Mouse (Mus musculus) adipocyte (in vitro differentiated cells): ENCODE results near the gene Ubac1.

Source experiments
- DNase-seq: peaks from one replicate; pipeline ENCODE4 v3.0.0-alpha.2; 2016; ENCODE audit warnings: low spot score

The Ubac1 gene

DNA sequence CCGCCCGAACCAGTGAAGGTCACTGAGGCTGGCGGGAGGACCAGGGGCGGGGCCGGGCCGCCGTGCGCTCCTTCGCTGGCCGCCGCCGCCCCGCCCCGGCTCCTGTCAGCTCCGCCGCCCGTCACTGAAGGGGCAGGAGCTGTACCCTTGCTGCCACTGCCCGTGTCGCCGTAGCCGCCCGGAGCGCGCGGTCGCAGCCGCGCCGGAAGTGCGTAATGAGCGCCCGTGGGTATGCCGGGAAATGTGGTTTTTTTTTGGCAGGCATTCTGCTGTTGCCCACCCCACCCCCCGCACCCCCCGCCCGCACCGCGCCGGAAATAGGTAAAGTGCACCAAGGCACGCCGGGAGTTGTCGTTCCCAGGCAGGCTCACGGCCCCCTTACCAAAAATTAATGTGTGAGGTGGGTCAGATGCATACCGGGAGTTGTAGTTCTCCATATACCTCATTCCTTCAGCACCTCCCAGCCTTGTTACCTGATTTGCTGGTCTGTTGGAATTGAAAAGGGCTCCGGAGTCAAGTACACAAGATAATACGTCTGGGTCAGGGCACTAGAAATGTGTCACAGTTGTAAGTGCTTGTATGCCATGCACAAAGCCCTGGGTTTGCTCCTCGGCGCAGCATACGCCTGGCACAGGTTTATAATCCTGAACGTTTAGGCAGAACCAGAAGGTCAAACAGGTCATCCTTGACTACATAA is at the start of gene Ubac1:
TSS of gene Ubac1 (minus strand) at position 187 of the 697 bp plus-strand sequence.
- peak; percentile 87 for DNase-seq

GRCm38 (mm10) chr2:26068592-26068991 is 47.0 kb upstream of the Ubac1 start:
- no peak for DNase-seq

GRCm38 (mm10) chr2:26068175-26068574 is 46.6 kb upstream of the Ubac1 start:
- DNase-seq, result peak; percentile 25

DNA sequence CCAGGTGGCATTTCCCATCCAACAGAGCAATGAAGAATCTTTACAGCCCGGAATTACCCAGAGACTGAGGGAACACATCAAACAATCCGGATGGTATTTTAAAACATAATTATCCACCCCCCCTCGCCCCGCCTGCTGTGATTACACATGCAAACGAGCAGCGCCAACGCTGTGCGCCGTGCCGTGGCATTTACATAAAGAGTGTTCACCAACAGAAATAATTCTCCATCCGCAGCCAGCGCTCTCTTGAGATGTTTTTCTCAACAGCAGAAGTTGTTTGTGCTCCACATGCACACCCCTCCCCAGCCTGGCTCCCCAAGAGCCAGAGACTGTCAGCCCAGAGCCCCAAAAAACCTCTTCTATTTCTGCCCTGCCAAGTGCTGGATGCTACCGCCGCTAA is 45.0 kb upstream of the Ubac1 start:
- no peak for DNase-seq

DNA sequence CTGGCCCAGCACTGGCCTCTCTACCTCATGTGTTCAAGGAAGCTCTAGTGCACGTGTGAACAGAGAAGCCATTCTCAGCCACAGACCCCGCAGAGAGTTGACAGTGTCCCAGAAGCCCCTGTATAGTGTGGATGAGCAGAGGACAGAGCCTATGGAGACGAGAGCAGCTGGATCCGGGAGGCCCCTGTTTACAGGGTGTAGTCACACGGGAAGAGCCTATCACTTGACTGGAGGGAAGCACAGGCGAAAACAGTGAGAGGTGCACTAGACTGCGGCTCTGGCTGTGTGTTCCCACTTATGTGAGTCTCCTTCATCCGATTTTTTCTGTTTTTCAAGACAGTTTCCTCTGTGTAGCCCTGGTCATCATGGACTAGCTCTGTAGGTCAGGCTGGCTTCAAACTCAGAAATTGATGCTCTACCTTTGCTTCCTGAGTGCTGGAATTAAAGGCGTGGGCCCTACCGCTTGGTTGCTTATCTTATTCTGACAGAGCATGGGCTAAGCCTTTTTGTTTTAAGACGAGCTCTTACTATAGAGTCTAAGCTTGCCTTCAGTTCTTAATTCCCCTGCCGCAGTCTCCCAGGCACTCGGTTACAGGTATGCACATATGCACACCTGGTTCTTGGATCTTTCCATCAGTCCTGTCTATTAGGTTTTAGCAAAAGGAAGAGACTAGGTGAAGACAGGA is 41.3 kb upstream of the Ubac1 start:
- DNase-seq, result no peak

DNA sequence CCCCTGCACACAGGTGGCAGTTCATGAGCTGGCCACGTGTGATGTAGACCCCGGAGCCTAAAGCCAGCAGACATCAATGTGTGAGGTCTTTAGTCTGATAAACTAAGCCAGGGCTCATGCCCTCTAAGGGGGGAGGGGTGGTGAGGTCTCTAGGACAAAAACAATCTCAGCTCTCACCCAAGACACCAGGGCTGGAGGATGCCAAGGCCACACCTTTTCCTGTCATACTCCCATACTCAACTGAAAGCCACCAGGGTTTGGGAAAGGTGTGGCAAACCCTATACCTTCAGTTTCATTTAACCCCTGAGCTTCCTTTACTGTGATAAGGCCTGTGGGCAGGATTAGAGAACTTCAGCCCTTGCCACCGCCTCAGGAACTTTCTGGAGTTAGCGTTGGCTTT is 40.7 kb upstream of the Ubac1 start:
- DNase-seq, result no peak

GRCm38 (mm10) chr2:26061018-26061666 is 39.6 kb upstream of the Ubac1 start:
- DNase-seq, result no peak

DNA sequence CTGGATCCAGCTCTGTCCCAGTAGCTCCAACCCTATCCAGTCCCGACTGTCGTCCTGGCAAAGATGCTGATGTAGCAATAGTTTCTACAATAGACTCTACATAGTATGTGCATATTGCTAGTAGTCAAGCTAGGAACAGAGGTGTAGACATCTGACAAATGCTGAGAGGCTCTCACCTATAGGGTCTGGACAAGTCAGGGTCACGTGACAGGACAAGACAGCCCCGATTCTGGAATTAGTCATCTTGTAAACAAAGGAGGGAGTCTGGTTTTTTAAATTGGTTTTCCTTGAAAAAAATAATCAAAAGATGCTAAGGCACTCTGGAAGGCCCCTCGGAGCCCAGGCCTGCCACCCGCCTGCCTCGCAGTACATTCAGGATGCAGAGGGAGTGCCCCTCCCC is 35.5 kb upstream of the Ubac1 start:
- DNase-seq, result no peak

- DNase-seq, result no peak
Measured at GRCm38 (mm10) chr2:26056226-26056625, 34.7 kb upstream of the Ubac1 start.

DNA sequence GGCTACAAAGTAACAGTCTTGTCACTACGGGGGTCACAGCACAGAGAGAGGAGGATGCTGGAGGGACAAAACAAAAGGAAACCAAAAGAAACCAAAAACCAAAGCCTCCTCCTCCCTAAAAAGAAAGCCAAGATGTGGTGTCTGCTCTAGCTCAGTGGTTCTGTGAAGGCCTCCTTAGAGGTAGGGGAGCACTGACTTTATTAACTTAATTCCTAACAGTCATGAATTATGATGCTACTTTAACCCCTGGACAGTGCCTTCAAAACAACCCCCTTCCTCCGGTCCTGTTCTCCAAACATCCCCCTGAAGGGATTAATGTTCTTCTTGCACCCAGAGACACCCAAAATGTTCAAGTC is 34.2 kb upstream of the Ubac1 start:
- no peak for DNase-seq

DNA sequence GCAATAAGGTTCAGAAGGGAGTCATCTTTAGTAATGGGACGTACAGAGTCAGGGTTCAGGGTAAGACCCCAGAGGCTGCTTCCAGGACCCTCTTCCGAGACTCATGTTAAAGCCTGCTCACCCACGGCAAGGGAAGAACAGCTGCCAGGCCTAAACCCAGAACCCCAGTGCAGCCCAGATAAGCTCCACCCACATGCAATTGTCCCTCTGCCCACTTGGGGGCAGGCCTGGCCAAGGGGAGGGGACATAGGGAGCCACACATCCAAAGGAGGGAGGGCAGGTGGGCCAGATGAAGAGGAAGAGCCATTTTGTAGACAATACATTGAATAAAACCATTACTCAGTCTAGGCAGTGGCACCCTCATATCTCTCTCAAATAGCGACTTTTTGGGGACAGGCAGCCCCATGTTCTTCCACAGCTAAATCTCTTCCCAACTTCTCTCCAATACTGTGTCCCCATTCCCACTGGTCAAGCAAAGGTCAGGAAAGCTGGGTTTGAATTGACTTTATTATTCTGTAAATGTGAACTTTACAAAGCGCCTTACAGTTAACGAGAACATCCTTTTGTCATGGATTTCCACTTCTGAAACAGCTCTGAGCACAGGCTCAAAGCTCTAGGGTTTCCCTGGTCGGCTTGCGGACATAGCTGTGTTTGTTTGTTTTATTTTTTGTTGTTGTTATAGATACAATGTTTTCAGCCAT is 33.6 kb upstream of the Ubac1 start:
- peak; percentile 68 for DNase-seq

DNA sequence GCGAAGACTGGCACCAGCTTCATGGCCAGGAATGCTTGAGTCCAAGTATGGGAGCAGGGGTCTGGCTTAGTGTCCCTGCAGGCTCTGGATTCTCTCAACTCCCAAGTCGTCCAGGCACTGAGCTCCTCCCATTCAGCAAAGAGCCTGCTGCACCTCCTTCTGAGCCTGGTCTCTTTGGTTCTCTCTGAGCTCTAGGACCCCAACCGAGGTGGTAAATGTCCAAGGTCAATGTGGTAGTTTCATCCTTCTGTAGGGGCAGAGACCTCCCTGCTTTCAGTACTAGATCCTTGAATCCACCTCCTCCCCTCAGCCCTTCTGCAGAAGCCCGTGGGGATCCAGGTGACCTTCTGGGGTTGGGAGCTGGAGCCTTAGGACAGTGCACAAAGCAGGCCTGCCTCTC is 31.3 kb upstream of the Ubac1 start:
- no peak for DNase-seq

DNA sequence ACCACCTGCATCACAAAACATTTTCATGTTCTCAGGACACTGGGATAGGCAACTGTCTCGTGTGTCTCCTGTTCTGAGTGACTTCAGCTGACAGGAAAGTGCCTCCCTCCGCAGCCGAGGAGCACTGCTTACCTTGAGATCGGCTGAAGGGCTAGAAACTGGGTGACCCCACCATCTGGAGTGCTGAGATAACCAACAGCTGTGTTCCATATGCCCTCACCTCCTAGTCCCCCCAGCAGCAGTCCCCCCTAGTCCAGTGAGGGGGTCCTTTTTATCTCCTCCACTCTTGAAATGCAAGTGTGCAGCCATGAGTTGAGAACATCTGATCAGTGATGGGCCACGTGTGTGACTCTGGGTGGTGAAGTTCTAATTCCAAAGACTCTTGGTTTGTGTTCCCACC is 27.3 kb upstream of the Ubac1 start:
- DNase-seq, result no peak

DNA sequence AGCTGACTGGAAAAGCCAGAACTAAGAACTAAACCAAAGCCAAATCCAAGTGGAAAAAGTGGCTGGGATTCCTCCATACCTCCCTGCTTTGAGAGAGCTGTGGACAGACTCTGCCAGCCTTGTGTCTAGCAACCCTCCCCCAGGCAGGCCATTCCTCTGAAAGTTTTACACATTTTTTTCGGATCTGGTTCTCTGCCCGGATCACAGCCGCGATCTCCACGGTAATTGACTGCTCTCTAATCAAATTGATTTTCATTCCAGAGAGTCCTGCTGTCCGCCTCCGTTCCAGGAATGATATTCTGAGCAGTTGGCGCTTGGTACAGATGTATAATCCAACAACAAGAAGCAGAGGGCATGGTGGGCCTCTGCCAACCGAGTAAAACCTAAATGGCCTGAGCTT is 22.7 kb upstream of the Ubac1 start:
- DNase-seq, result no peak

- DNase-seq, result no peak
Measured at GRCm38 (mm10) chr2:26042603-26043002, 21.1 kb upstream of the Ubac1 start.

DNA sequence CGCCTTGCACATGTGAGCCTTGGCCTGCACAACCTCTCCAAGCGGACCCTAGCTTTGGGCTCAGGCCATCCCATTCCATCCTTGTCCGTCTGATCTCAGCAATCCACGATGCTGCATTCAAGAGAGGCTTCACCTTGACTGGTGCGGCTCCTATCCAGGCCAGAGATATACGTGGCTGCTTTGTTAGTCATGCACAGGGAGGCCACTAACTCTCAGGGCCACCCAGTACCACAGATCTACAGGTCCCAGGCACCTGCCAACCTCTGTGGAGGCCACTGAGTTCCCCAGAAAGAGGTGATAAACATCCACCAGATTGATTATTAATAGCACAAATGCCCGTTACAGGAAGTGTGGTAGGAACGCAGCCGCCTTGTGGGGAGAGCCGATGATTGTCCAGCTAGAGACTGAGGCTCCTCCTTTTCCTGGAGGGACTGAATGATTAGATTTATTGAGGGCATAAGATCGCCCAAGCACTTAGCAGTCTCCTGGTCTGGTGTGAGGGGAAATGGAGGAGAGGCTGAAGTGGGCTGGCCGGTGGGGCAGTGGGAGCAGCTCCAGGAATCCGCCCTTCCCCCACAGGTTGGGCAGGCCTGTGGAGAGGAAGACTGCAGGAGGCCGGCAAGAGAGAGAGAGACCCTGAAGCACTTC is 19.7 kb upstream of the Ubac1 start:
- DNase-seq, result no peak

- DNase-seq, result no peak
Measured at GRCm38 (mm10) chr2:26039951-26040350, 18.4 kb upstream of the Ubac1 start.

DNA sequence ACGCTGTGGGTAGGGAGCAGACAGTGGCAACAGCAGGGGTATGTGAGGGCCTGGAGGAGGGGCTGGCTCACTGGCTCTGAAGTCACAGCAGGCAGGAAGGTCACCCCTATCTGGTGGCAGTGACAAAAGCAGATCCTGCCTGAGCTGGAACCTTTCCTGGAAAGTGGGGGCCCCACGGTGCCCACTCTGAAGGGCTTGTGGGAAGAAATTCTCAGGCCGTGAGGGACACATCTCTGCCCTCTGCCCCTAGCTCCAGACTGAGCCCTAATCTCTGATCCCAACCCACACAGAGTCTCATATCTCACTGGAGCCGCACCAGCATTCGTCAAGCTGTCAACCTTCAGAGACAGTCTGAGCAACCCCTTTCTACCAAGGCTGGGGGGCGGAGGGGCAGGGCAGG is 15.8 kb upstream of the Ubac1 start:
- DNase-seq, result no peak

- no peak for DNase-seq
Measured at GRCm38 (mm10) chr2:26034344-26035050, 12.9 kb upstream of the Ubac1 start.

- no peak for DNase-seq
Measured at GRCm38 (mm10) chr2:26030288-26030687, 8.7 kb upstream of the Ubac1 start.
